Mouse (Mus musculus): Measurements from ENCODE around the gene Ints14.

GRCm38 (mm10) chr9:65016978-65017827 lies 56.5 kb downstream of the Ints14 start:
- TF ChIP-seq CTCF (IDR thresholded peaks at IDR 0.05; ENCODE audit: extremely low read depth, insufficient read depth, insufficient read length, insufficient replicate concordance) = no peak
- TF ChIP-seq POLR2A (IDR thresholded peaks at IDR 0.05; ENCODE audit: low read depth, low read length) = no peak

Data from spleen, adult 2 months (tissue).